Mouse (Mus musculus): ENCODE data around the gene Klf11.
"Not testable (repeated sequence)": the region's sequence is repeated elsewhere in the genome, so short reads cannot be mapped to it uniquely, and the experiment has no call there.

Gene Klf11

DNA sequence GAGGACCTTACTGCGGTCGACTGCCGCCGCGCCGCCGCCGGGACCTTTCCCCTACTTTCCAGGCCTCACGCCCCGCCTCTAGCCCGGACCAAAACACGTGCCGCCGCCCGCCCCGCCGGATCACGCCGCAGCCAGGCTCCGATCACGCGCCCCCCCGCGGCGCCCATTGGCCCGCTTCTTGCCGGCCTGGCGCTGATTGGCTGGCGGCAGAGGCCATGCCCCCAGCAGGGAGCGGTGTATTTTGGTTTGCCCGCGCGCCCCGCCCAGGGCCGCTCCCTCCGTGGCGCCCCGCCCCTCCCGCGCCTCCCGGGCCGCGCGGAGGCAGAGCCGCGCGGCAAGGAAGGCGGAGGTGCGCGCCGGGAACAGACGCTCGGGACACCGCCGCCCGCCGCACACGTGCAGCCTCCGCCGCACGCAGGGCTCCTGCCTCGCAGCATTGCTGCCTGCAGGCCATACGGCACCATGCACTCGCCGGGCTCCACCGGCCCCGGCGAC is at the start of gene Klf11:
Gene Klf11 (plus strand): TSS at position 212 of the 495 bp plus-strand sequence.
- peak; percentile 97 to 98 for DNase-seq

DNA sequence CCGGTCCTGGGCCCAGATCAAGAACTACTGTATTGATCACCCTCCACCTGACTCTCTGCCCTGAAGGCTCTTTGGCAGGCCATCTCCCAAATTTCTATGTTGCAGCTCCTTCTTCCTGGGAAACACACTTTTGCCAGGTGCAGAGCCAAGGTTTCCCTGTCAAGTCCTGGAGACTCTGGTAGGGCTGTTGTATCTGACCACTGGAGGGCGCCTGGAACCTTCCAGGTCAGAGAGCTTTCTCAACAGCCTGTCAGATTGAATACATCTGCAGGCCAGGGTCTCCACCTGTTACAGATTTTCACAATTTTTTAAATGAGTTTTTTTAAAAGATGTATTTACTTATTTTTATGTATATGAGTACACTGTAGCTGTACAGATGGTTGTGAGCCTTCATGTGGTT is 47.8 kb upstream of the Klf11 start:
- DNase-seq, result peak; percentile 54 to 61

DNA sequence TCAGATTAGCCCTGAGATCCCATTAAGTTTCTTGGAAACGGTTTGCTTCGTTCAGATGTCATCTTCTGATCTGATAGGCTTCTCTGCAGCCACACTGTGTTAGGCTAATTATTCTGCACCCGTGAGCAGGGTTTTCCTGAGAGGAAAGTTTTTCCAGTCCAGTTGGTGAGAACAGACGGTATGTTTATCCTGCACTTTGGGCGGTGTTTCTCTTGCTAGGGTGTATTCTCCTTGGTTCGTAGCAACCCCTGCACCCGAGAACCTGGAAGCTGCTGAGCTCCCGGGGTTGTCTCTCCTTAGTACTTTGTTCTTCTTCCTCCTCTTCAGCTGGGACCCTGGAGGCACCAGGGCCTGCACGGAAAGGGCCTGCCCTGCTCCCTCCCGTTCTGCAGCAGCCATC is 44.9 kb upstream of the Klf11 start:
- DNase-seq, result no peak

DNA sequence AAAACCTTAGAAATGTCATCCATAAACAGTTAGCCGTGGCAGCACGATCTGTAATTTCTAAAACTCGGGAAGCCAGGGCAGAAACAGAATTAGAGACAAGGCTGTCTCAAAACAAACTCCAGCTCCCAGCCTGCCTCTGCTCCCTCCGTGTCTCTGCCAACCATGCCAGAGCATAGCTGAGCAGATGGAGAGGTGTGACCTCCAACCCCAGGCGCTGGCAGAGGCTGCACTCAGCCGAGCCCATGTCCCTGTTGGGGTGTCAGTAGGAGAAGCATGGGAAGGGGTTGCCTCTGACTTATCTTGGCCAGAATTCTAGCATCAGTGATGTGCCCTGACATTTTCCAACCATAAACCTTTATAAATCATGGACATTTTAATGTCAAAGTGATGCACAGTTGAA is 38.5 kb upstream of the Klf11 start:
- DNase-seq, result no peak

DNA sequence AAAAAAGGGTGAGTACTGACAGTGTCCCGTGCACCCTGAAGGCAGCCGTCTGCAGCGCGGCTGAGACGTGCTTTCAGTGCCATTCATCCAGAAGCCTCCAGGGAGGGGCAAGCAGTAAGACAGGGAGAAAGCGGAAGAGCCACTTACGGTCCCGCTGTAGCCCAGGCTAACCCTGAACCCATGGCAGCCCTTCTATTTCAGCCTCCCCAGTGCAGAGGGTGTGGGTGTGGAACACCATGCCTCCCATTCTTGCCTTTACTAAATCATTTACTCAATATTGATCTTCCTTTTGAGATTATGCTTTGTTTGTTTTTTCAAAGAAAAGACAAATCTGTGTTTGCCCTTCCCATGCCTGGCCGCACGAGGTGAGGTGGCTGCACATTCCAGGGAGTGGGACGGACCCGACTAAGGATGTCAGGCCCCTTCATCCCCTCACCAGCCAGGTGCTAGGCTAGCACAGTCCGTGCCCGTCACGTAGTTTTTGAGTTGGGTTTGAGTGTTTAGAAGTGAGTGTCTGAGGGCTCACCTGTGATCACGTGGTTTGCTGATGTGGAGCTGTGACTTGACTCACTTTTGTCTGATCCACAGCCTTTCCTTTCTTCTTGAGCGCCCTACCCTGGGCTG is 36.5 kb upstream of the Klf11 start:
- no peak for DNase-seq

DNA sequence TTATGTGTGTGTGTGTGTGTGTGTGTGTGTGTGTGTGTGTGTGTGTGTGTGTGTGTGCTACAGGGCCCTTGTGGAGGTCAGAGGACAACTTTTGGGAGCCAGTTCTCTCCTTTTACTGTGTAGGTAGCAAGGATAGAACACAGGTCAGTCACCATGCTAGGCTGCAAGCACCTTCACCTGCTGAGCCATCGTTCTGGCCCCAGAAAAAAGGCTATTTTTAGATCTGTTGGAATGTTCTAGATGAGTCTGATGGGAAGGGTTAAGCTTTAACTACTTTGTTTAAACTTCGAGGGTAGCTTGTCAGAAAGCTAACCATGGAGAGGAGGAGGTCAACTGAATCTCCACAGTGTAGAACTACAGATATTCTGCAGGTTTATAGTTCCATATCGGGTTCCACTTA is 35.9 kb upstream of the Klf11 start:
- no peak for DNase-seq

DNA sequence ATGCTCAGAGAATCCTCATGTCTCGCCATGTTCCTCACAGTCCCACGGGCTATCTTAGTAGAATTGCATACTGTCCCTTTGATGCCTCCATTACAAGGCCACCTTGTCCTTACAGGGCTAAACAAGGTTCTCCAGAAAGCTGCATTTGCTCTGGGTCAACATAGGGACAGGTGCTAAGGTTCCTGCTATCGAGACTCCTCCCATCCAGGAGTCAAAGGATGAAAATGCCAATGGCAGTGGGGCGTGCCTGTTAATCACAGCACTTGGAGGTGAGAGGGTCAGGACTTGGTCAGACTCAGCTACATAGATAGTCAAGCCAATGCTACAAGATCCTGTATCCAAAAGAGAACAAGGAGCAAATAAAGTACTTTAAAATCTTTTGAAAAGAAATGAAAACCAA is 31.6 kb upstream of the Klf11 start:
- no peak for DNase-seq

DNA sequence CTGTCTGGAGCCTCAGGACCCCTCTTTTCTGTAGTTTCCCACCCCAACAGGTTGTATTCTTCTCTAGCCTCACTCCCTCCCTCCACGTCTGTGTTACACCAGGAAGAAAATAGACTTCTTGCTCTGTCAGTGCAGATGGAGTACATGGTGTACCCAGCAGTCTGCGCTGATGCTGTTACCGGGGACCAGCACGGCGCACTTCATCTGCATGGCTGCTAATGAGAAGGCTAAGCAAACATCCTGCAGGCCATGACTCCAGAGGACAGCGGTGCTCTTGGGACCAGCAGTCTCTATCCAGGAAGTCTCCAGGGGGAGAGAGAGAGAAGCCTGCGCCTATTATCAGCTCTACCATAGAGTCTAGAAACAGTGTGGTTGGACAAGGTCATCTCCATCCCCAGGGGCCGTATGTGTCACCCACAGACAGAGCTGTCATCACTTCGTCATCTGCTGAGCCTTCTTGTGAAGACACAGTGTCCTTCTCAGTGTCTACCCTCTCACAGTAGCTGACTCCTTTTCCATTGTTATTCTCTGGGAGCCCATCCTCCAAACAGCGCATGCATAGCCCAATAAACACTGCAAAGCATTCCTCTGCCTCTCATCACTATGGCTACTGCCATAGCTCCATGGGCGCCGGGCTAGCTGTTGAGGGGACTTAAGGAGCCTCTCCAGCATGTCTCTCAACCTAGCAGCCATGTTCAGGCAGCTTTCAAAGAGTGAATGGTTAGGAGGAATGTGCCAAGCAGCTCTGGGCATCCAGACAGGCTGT is 27.4 kb upstream of the Klf11 start:
- DNase-seq, result no peak

DNA sequence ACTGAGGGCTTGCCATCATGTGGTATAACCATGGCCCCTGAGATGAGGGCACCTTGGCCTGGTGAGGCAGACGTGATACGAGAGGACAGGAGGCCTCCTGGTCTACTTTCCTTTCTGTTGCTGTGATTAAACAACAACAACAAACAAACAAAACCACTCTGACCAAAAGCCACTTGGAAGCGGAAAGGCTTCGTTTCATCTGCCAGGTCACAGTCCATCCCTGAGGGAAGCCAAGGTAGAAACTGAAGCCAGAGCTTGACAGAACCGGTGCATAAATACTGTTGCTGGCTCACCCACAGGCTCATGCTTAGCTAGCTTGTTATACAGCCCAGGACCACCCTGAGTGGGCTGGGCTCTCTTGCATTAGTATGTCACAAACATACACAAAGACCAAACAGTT is 24.7 kb upstream of the Klf11 start:
- no peak for DNase-seq

DNA sequence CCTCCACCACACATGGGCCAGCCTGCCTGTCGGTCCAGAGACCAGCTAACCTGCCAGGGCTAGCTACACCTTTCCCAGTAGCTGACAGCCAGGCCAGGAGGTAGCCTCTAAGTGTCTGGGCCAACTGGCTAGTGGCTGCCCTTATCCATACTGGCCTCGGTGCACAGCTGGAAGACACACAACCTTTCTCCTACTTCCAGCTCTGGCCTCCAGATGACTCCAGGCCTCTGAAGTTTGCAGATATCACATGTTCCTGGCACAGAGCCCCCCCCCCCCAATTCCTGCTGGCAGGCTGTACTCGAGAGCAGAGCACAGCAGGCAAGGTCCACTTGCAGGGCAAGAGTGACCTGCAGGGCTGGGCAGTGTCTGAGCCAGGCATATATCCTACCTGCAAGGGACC is 23.9 kb upstream of the Klf11 start:
- no peak for DNase-seq

DNA sequence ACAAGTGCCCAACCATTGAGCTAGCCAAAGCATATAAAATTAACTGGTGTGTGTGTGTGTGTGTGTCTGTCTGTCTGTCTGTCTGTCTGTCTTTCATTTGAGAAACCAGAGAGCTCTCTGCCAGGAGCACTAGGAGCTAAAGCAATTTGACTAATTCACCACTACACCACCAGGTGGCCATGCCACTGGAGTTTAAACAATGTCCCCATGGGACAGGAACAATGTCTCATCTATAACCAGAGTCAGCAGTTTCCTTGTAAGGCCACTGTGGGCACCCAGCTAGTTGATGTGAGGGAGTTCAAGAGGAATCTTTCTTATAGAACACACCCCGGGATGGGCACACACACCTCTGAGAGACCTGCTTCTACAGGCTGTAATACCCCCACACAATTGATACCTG is 20.9 kb upstream of the Klf11 start:
- peak; percentile 17 to 19 for DNase-seq

DNA sequence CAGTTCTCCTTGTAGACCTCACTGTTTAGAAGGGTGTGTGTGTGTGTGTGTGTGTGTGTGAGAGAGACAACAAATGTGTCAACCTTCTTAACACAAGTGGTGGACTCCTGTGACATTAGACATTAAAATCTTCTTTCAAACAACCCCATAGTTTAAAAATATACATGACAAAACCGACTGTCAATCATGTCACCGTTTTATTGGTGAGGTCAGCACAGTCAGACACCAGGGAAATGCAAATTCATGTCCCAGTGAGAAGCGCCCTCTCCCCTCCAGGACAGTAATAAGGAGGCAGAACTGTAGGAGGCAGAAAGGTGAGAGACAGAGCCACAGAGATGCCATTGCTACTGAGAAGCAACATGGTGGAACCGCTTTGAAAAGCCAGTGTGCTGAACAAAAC is 18.7 kb upstream of the Klf11 start:
- DNase-seq, result no peak

DNA sequence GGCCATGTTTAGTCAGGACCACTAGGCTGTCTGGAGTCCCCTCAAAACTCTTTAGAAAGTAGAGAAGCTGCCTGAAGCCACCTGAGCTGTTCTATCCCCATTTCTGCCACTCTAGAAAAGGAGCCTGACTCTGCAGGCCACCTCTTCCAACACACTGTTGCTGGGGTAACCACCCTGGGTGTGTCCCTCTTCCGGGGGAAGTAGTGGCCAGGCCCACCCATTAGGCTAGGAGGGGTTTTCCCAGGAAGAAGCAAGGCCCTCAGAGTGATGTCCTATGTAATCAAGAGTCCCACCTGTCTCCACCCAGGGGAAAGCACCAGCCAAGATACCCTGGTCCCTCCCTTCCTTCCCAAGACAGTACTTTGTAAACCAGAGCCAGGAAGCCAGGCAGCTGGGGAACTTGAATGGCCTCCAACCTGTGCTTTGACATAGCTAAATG is 17.3 kb upstream of the Klf11 start:
- DNase-seq, result no peak

DNA sequence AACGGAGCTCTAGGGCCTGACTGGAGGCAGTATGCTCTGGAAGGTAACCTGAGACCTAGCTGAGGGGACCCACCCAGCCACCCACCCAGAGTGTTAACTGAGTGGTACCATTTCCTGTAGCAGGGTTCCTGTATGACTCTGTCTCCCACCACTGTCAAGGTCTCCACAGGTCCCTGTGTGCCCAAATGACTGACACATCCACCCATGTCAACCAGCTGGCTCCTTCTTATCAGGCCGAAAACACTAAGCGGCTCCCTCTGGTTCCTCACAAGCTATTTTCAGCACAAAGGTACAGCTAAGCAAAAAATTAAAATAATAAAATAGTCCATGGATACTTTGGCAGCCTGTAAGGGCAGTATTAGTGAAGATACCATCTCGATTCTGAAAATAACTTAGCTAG is 16.9 kb upstream of the Klf11 start:
- no peak for DNase-seq

DNA sequence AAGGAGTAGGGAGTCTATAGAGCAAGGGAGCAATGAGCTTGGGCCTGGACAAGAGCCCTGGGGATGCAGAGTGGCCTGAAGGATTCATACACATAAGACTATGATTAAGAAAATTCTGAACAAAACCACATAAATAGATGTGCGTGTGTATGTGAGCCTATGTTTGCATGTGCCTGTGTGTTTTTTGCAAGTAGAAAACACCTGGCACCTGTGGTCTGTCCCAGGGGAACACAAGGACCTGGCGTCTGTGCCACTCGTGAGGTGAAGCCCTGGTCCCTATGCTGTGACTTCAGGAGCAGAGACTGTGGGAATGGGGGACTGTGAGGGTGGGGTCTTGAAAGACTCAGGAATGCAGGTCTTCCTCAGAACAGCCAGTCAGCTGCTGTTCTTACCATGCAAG is 16.4 kb upstream of the Klf11 start:
- DNase-seq, result no peak

DNA sequence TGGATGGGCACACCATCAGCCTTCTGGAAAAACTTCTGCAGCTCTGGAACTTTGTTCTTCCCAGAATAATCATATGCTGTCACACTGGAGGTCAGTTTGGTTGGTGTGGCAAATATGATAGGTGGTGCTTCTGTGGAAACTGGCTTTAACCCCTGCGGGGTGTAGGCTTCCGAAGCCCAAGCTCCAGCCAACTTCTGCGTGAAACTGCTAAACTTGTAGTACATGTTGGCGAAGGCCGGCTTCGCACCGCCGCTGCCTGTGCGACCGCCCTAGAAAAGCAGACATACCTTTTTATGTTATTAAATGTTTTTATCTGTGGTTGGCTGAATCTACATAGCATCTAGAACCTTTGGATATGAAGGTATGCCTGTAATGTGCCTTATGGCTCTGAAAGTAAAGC is 12.3 kb upstream of the Klf11 start:
- DNase-seq, result not testable (repeated sequence)

DNA sequence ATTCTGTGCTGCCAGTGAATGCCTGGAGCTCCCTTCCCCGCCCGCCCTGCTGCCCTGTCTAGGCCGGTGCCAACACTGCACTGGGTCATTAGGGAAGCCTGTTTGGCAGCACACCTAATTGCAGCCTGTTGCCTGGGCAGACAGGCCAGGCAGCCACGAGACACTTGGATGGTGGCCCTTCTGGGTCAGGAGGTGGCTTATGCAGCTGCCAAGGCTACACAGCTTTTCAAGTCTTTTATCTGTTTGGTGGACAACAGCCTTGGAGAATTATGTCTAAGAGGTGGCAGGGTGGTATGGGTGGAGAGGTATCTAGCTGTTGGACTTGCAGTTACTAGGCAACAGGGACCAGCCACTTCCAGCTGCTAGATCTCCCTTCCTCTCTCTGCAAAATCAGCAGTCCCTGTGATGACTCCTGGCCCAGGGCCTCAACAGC is 8.7 kb upstream of the Klf11 start:
- DNase-seq, result no peak

DNA sequence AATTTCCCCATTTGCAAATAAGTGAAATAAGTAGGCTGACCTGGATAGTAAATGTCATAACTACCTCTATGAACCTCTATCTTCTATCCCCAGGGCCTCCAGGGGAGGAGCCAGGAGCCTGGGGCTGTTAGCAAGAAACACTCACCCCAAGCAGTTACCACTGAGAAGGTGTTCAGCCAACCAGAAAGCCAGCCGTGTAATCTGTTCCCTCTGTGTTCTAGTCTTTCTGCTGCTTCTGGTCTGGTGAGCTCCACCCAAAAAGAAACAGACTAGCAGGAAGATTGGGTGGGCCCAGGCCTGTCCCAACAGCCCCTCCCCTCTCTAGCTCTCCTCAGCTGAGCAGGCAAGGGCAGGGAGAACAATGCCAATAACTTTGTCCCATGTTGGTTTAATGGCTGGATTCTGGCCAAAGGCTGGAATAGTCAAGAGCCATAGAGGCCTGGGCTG is 6.9 kb upstream of the Klf11 start:
- no peak for DNase-seq

DNA sequence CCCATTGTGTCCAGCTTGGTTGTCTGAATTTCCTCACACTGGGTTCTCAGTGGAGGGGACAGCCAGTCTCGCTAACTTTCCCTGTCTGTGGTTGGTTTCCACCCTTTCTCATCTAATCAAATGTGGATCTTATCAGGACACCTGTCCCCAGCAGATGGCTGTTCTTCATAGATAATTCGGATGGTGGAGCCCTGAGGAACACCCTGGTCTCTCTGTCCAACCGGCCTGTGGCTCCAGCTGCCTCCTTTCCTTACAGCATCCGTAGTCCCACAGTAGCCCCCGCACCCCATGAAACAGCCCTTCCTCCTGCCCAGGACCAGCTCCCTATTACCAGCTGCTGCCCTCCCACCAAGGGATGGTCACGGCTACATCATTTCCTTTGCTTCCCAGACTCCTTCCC is 5.2 kb upstream of the Klf11 start:
- no peak for DNase-seq

DNA sequence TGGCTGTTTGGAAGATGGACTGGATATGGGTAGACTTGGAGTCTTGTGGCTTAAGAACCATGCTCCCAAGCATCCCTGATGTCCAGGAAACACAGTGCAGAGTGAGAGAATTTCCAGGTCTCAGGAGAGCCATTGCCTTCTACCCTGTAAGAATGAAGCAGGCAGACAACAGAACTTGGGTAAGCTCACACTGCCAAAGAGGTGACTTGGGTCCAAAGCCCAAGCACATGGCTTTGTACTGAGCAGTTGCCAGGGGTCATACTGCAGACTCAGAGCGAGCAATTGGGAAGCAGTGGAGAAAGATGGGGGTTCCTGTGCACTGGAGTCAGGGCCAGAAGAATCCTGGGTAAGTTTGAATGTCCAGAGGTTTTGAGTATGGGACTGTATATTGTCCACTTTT is 3.0 kb upstream of the Klf11 start:
- DNase-seq, result no peak

DNA sequence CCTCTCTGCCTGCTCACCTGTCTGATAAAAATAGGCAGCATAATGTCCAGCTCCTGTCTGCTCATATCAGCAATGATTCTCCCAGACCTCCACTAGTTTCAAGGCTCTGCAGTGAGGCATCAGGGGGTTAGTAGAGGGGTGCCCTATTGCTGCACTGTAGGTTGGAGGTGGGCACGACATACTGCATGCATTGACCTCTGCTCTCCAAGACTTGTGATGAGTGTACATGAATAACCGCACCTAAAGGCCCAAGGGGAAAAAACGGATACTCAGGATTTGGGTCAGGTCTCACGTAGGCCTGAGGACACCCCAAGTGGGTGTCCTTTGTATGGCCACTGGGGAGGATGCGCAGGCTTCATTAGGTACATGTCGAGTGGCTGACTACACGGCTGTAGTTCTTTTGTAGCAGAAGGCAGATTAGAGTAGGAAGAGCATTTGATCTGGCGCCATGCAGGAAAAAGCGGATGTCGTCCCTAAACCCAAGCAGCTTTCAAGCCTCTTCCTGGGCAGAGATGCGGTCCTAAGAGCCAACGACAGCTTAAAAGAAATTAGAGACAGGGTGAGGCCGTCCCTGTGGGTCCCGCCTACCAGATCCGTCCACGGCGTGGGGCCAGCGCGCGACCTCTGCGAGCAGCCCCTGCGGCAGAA is 535 bp upstream of the Klf11 start:
- DNase-seq, result no peak

DNA sequence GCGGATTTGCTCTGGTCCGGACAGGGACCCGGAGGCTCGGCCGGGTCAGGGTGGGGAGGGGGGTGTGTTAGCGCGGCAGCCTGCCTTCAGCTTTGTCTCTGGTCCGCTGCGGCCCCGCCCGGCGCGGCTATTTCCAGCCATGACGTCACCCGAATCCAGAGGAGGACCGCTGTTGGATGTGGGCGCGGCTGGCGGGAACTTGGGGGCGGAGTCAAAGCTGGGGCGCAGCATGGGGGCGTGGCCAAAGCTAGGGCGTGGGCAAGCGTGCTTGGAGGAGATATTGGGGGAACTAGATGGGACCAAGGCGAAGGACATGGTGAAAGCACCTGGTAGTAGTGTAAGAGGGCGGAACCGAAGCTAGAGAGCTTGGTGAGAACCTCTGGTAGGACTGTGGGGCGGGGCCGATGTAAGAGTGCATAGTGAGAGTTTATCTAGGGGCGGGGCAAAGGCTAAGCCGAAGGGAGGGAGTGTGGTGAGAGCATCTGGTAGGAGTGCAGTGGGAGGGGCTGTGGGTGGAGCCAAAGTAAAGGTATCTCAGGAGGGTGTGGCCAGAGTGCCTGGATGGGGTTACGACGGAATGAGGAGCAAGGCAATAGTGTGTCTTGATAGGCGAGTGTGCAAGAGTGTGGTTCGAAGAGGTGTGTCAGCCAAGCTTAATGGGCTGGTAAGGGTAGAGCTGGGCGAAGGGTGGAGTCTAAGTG is 718 bp downstream of the Klf11 start:
- DNase-seq, result peak; percentile 87 to 90
